Mouse (Mus musculus) G1E (cell line): Measurements from ENCODE around the gene Lgals3. TPM values are rescaled to one million over a fixed set of nuclear protein-coding genes. Genes with fewer than 3 reads are reported as not detected.

Source experiments
- ATAC-seq: 2 replicates; pipeline ENCODE4 v1.8.0; 2016; ENCODE audit warnings: mild to moderate bottlenecking; ENCODE audit not compliant: insufficient number of reproducible peaks, poor library complexity, low FRiP score, severe bottlenecking; ENCODE audit errors: extremely low read depth
- DNase-seq: peaks from one replicate; pipeline ENCODE4 v3.0.0; 2012; ENCODE audit warnings: low spot score
- H3K27me3 ChIP-seq: 2 replicates; pipeline ENCODE4 v1.6.1; 2012; ENCODE audit warnings: mild to moderate bottlenecking, low read length, inconsistent platforms; ENCODE audit not compliant: insufficient read depth
- H3K36me3 ChIP-seq: replicated peaks from 2 replicates; pipeline ENCODE3; 2012; ENCODE audit warnings: mild to moderate bottlenecking, inconsistent platforms
- H3K4me1 ChIP-seq: 2 replicates; pipeline ENCODE4 v1.6.1; 2012; ENCODE audit warnings: low read depth, low read length, inconsistent platforms, mixed read lengths; ENCODE audit not compliant: insufficient read depth
- H3K4me3 ChIP-seq: 2 replicates; pipeline ENCODE4 v1.5.1; 2012; ENCODE audit warnings: low read depth, mild to moderate bottlenecking, inconsistent platforms, low read length, moderate library complexity, mixed read lengths
- H3K9me3 ChIP-seq: replicated peaks from 2 replicates; pipeline ENCODE4 v1.6.1; 2012; ENCODE audit warnings: inconsistent platforms
- CTCF ChIP-seq: IDR thresholded peaks from 2 replicates; pipeline ENCODE4 v1.5.1; 2012; ENCODE audit warnings: low read depth, low read length, inconsistent platforms, mixed read lengths
- GATA1 ChIP-seq: IDR thresholded peaks from 2 replicates; pipeline ENCODE4 v1.6.1; 2012; ENCODE audit warnings: borderline replicate concordance, low read length, inconsistent platforms, mixed read lengths
- GATA2 ChIP-seq: IDR thresholded peaks from 2 replicates; pipeline ENCODE4 v1.6.1; 2012; ENCODE audit warnings: low read depth, low read length, inconsistent platforms, borderline replicate concordance
- POLR2AphosphoS5 ChIP-seq: IDR thresholded peaks from 2 replicates; pipeline ENCODE4 v1.6.1; 2012; ENCODE audit warnings: low read depth, low read length, inconsistent platforms; ENCODE audit not compliant: insufficient replicate concordance
- TAL1 ChIP-seq: conservative IDR thresholded peaks from 2 replicates; pipeline ENCODE4 v1.6.1; 2012; ENCODE audit warnings: low read depth, low read length, inconsistent platforms, mixed read lengths
- polyA plus RNA-seq: library from polyadenylated mRNA; stranded (reverse); fragments of >175 nt; gene quantifications from 2 replicates; pipeline ENCODE4 v1.2.3, GENCODE M21; 2012
- total RNA-seq, 2 experiments: library from RNA; stranded (forward) in 1 of 2; stranded (reverse) in 1 of 2; fragments of 200-1000 nt in 1 of 2; fragments of >200 nt in 1 of 2; fragmentation: Nextera tagmentation in 1 of 2; gene quantifications; 2 replicates each; pipeline ENCODE4 v1.2.3; 2014 to 2017

Gene Lgals3
- total and polyA plus RNA-seq, 3 experiments: 1.7 to 2.5 TPM; not detected in 1

- H3K36me3 ChIP-seq: no peaks in the 10 kb centered on the region
- no peaks in the 10 kb centered on the region for H3K9me3 ChIP-seq
- peaks cover 18% of the 10 kb centered on the region for H3K4me1 ChIP-seq
- H3K4me3 ChIP-seq: no peak overlapping the region
- DNase-seq (no peak), ATAC-seq (no peak)
- peaks cover 11% of the 10 kb centered on the region for H3K27me3 ChIP-seq
- TF ChIP-seq CTCF (no peak), GATA1 (no peak), GATA2 (no peak), TAL1 (no peak), POLR2AphosphoS5 (no peak)
Measured at GRCm38 (mm10) chr14:47422466-47422865, 54.9 kb downstream of the Lgals3 start.

- H3K9me3 ChIP-seq: no peaks in the 10 kb centered on the region
- ATAC-seq (no peak), DNase-seq (no peak)
- H3K4me3 ChIP-seq: no peak overlapping the region
- H3K36me3 ChIP-seq: no peaks in the 10 kb centered on the region
- H3K27me3 ChIP-seq: peaks cover 11% of the 10 kb centered on the region
- no peak for TF ChIP-seq TAL1
- no peak for TF ChIP-seq GATA1
- TF ChIP-seq GATA2: no peak
- TF ChIP-seq CTCF: no peak
- no peak for TF ChIP-seq POLR2AphosphoS5
- no peaks in the 10 kb centered on the region for H3K4me1 ChIP-seq
Measured at GRCm38 (mm10) chr14:47432987-47433386, 65.4 kb downstream of the Lgals3 start.

Other genes with a start within 250 kb of the Lgals3 start
- 1.6 and 17.3 TPM in 2 replicates for gene Gch1, start 178.3 kb upstream of the Lgals3 start, total RNA-seq (2014; fragmentation: Nextera tagmentation)
- 0.87 and 1.3 TPM in 2 replicates for gene Gch1, start 178.3 kb upstream of the Lgals3 start, total RNA-seq (2017)
- gene Gch1, start 178.3 kb upstream of the Lgals3 start, polyA plus RNA-seq: 0.27 and 0.43 TPM in 2 replicates
- gene Wdhd1, start 90.9 kb upstream of the Lgals3 start, total RNA-seq (2014; fragmentation: Nextera tagmentation): 92.5 and 119 TPM in 2 replicates
- gene Wdhd1, start 90.9 kb upstream of the Lgals3 start, total RNA-seq (2017): 109 and 142 TPM in 2 replicates
- gene Wdhd1, start 90.9 kb upstream of the Lgals3 start, polyA plus RNA-seq: 6.6 and 11.2 TPM in 2 replicates
- gene Socs4, start 90.8 kb upstream of the Lgals3 start, total RNA-seq (2014; fragmentation: Nextera tagmentation): 36.6 and 41.9 TPM in 2 replicates
- gene Socs4, start 90.8 kb upstream of the Lgals3 start, total RNA-seq (2017): 28.9 and 38.9 TPM in 2 replicates
- 3.3 and 3.5 TPM in 2 replicates for gene Socs4, start 90.8 kb upstream of the Lgals3 start, polyA plus RNA-seq
- gene Mapk1ip1l, start 69.5 kb upstream of the Lgals3 start, total RNA-seq (2014; fragmentation: Nextera tagmentation): 134 and 139 TPM in 2 replicates
- gene Mapk1ip1l, start 69.5 kb upstream of the Lgals3 start, total RNA-seq (2017): 48.2 and 58.6 TPM in 2 replicates
- 75.5 and 189 TPM in 2 replicates for gene Mapk1ip1l, start 69.5 kb upstream of the Lgals3 start, polyA plus RNA-seq
- 96.1 and 109 TPM in 2 replicates for gene Dlgap5, start 50.7 kb downstream of the Lgals3 start, total RNA-seq (2014; fragmentation: Nextera tagmentation)
- gene Dlgap5, start 50.7 kb downstream of the Lgals3 start, total RNA-seq (2017): 113 and 119 TPM in 2 replicates
- 5.2 and 21.6 TPM in 2 replicates for gene Dlgap5, start 50.7 kb downstream of the Lgals3 start, polyA plus RNA-seq
- 20.6 and 24.2 TPM in 2 replicates for gene Fbxo34, start 82.7 kb downstream of the Lgals3 start, total RNA-seq (2014; fragmentation: Nextera tagmentation)
- 27.5 and 27.6 TPM in 2 replicates for gene Fbxo34, start 82.7 kb downstream of the Lgals3 start, total RNA-seq (2017)
- gene Fbxo34, start 82.7 kb downstream of the Lgals3 start, polyA plus RNA-seq: 17.9 and 20.7 TPM in 2 replicates
- gene Atg14, start 202.9 kb downstream of the Lgals3 start, total RNA-seq (2014; fragmentation: Nextera tagmentation): 8.1 and 10.9 TPM in 2 replicates
- gene Atg14, start 202.9 kb downstream of the Lgals3 start, total RNA-seq (2017): 8.7 and 8.9 TPM in 2 replicates
- gene Atg14, start 202.9 kb downstream of the Lgals3 start, polyA plus RNA-seq: 1.8 and 2.3 TPM in 2 replicates